Mouse (Mus musculus) lung, adult 2 months (tissue): Measurements from ENCODE around the gene Zcchc14. TPM values are rescaled to one million over a fixed set of nuclear protein-coding genes. Genes with fewer than 3 reads are reported as not detected.

Experiments used
- DNase-seq: peaks from one replicate; pipeline ENCODE4 v3.0.0; 2022
- H3K4me1 ChIP-seq: fragments of 200-500 bp; 2 replicates; pipeline ENCODE4 v1.6.1; 2011; ENCODE audit warnings: low read length; ENCODE audit not compliant: control insufficient read depth, insufficient read depth
- H3K4me3 ChIP-seq: fragments of 200-500 bp; replicated peaks from 2 replicates; pipeline ENCODE3; 2011; ENCODE audit warnings: low read depth, mild to moderate bottlenecking, control low read depth, low read length; ENCODE audit errors: extremely low read depth
- CTCF ChIP-seq: fragments of 200-500 bp; IDR thresholded peaks from 2 replicates; pipeline ENCODE4 v1.5.1; 2011; ENCODE audit warnings: mild to moderate bottlenecking, low read length, control low read depth; ENCODE audit not compliant: insufficient read depth
- POLR2A ChIP-seq: fragments of 200-500 bp; IDR thresholded peaks from 2 replicates; pipeline ENCODE4 v1.6.1; 2011; ENCODE audit warnings: low read depth, mild to moderate bottlenecking, control low read depth, low read length, borderline replicate concordance; ENCODE audit errors: extremely low read depth
- WGBS: fragments of 180-500 bp; shearing (Covaris S2); methylation state at CpG from one replicate; pipeline ENCODE4 v1.1.7; 2018; 5-methylcytosine and 5-hydroxymethylcytosine counted together
- polyA plus RNA-seq: library from polyadenylated mRNA; depleted of rRNA; stranded (reverse); fragments of >200 nt; gene quantifications from 2 replicates; pipeline ENCODE4 v1.2.3, GENCODE M21; 2012

Zcchc14 gene
- polyA plus RNA-seq, 1 experiment: 40.8 TPM

GRCm38 (mm10) chr8:121651874-121652361, 783 bp downstream of the Zcchc14 start:
- H3K4me1 ChIP-seq: peaks cover 19% of the 10 kb centered on the region
- TF ChIP-seq CTCF: no peak
- TF ChIP-seq POLR2A: no peak

GRCm38 (mm10) chr8:121651308-121651873, 1.3 kb downstream of the Zcchc14 start:
- 10% methylated on average over 42 of the region's 47 CpGs for WGBS
- DNase-seq: no peak
- Histone ChIP-seq H3K4me3 (peak overlapping the region; percentile 78), H3K4me1 (peaks cover 19% of the 10 kb centered on the region)
- TF ChIP-seq CTCF (no peak), POLR2A (no peak)

More at GRCm38 (mm10) chr8:121651874-121652361, 783 bp downstream of the Zcchc14 start:
- WGBS: 8% methylated on average over 56 of the region's 56 CpGs
- H3K4me3 ChIP-seq: peak overlapping the region; percentile 78
- DNase-seq: peak; percentile 57

- Histone ChIP-seq H3K4me3 (peak overlapping the region; percentile 78), H3K4me1 (peaks cover 19% of the 10 kb centered on the region)
- no peak for DNase-seq
- 43% methylated on average over 20 of the region's 20 CpGs for WGBS
- TF ChIP-seq CTCF: no peak
- no peak for TF ChIP-seq POLR2A
Measured at GRCm38 (mm10) chr8:121650389-121651307, 2.1 kb downstream of the Zcchc14 start.

- Histone ChIP-seq H3K4me3 (peak overlapping the region; percentile 22), H3K4me1 (peaks cover 19% of the 10 kb centered on the region)
- WGBS: 53% methylated on average over 10 of the region's 10 CpGs
- no peak for DNase-seq
- TF ChIP-seq POLR2A: no peak
- no peak for TF ChIP-seq CTCF
Measured at GRCm38 (mm10) chr8:121649904-121650303, 2.8 kb downstream of the Zcchc14 start.

GRCm38 (mm10) chr8:121649423-121649822, 3.3 kb downstream of the Zcchc14 start:
- no peak for DNase-seq
- no peak overlapping the region for H3K4me3 ChIP-seq

GRCm38 (mm10) chr8:121648451-121648850, 4.2 kb downstream of the Zcchc14 start:
- TF ChIP-seq POLR2A (no peak), CTCF (no peak)
- DNase-seq: no peak
- Histone ChIP-seq H3K4me1 (peaks cover 30% of the 10 kb centered on the region), H3K4me3 (no peak overlapping the region)
- WGBS: 44% methylated on average over 16 of the region's 16 CpGs

More at GRCm38 (mm10) chr8:121649423-121649822, 3.3 kb downstream of the Zcchc14 start:
- TF ChIP-seq CTCF (no peak), POLR2A (no peak)
- H3K4me1 ChIP-seq: peaks cover 22% of the 10 kb centered on the region
- 53% methylated on average over 5 of the region's 5 CpGs for WGBS

GRCm38 (mm10) chr8:121647511-121648215, 5.0 kb downstream of the Zcchc14 start:
- TF ChIP-seq CTCF: no peak
- TF ChIP-seq POLR2A: no peak
- Histone ChIP-seq H3K4me3 (no peak overlapping the region), H3K4me1 (peaks cover 37% of the 10 kb centered on the region)
- 75% methylated on average over 12 of the region's 12 CpGs for WGBS
- no peak for DNase-seq

- TF ChIP-seq POLR2A (no peak), CTCF (no peak)
- WGBS: 13% methylated on average over 11 of the region's 11 CpGs
- Histone ChIP-seq H3K4me1 (peaks cover 30% of the 10 kb centered on the region), H3K4me3 (no peak overlapping the region)
- DNase-seq: no peak
Measured at GRCm38 (mm10) chr8:121643384-121643783, 9.3 kb downstream of the Zcchc14 start.

GRCm38 (mm10) chr8:121642804-121643203, 9.9 kb downstream of the Zcchc14 start:
- DNase-seq: no peak
- H3K4me3 ChIP-seq: no peak overlapping the region
- H3K4me1 ChIP-seq: peaks cover 28% of the 10 kb centered on the region
- TF ChIP-seq CTCF (no peak), POLR2A (no peak)
- WGBS: 52% methylated on average over 3 of the region's 3 CpGs
